Mouse (Mus musculus) heart, embryonic 16.5 days (tissue): ENCODE measurements around the gene Zfp653. TPM values are rescaled to one million over a fixed set of nuclear protein-coding genes. Genes with fewer than 3 reads are reported as not detected.

Experiments
- ATAC-seq: fragments of 200-750 bp; cut with Nextera tagmentation; replicated peaks from 2 replicates; pipeline ENCODE4 v1.8.0; 2017; ENCODE audit warnings: moderate number of reproducible peaks; ENCODE audit not compliant: insufficient read depth, low FRiP score; ENCODE audit errors: extremely low read depth
- H3K27ac ChIP-seq: fragments of 300-500 bp; sonication (generic); 2 replicates; pipeline ENCODE4 v1.5.1; 2014; ENCODE audit warnings: mild to moderate bottlenecking, low read length, control low read depth, moderate library complexity
- H3K27me3 ChIP-seq: fragments of 300-500 bp; sonication (generic); 2 replicates; pipeline ENCODE4 v1.6.1; 2014; ENCODE audit warnings: low read length, mixed read lengths; ENCODE audit not compliant: control insufficient read depth, insufficient read depth
- H3K36me3 ChIP-seq: fragments of 300-500 bp; sonication (generic); 2 replicates; pipeline ENCODE4 v1.6.1; 2014; ENCODE audit not compliant: control insufficient read depth, insufficient read depth
- H3K4me1 ChIP-seq: fragments of 300-500 bp; sonication (generic); 2 replicates; pipeline ENCODE4 v1.6.1; 2014; ENCODE audit warnings: low read length, mixed read lengths; ENCODE audit not compliant: control insufficient read depth, insufficient read depth
- H3K4me2 ChIP-seq: fragments of 300-500 bp; sonication (generic); 2 replicates; pipeline ENCODE4 v1.6.1; 2014; ENCODE audit warnings: low read depth, mild to moderate bottlenecking, control low read depth, low read length
- H3K4me3 ChIP-seq: fragments of 300-500 bp; sonication (generic); 2 replicates; pipeline ENCODE4 v1.5.1; 2014; ENCODE audit warnings: mild to moderate bottlenecking, control low read depth, low read length
- H3K9ac ChIP-seq: fragments of 300-500 bp; sonication (generic); 2 replicates; pipeline ENCODE4 v1.6.1; 2014; ENCODE audit warnings: low read length, control low read depth
- H3K9me3 ChIP-seq: fragments of 300-500 bp; sonication (generic); replicated peaks from 2 replicates; pipeline ENCODE4 v1.6.1; 2016; ENCODE audit warnings: low read length; ENCODE audit not compliant: control insufficient read depth
- whole genome bisulfite sequencing: fragments of 180-500 bp; shearing (Covaris S2); extraction: QIAGEN DNeasy Blood & Tissue Kit; methylation state at CpG from one replicate; pipeline ENCODE4 v1.1.7; 2014; 5-methylcytosine and 5-hydroxymethylcytosine counted together
- polyA plus RNA-seq: library from polyadenylated mRNA; unstranded; fragments of >200 nt; fragmentation: Nextera tagmentation; extraction: Ambion mirVana; gene quantifications from 2 replicates; pipeline ENCODE4 v1.2.1, GENCODE M21; 2015

Gene Zfp653
- polyA plus RNA-seq, 1 experiment from 2014 or later: 10.7 TPM

DNA sequence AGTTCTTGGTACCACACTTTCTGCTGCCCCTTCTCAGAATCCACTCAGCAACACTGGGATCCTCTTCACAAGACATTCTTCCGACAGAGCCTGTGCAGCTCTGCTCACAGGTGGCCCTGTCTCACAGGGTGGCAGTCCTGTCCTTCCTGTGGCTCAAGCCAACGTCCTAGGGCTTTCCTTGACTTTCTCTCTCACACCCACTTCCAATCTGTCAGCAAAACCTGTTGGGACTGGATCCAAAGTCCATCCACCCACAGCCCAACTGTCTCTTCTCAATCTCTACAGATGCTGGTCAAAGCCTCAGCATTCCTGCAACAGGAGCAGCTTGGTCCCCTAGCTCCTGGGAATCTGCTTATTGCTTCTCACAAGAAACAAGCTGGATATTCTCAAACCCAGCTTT, 9.8 kb downstream of the Zfp653 start:
- Histone ChIP-seq H3K27ac (no peak overlapping the region), H3K4me2 (no peak overlapping the region), H3K4me1 (no peaks in the 10 kb centered on the region), H3K36me3 (peaks cover 44% of the 10 kb centered on the region), H3K9me3 (no peaks in the 10 kb centered on the region), H3K9ac (no peak overlapping the region), H3K4me3 (no peak overlapping the region), H3K27me3 (no peaks in the 10 kb centered on the region)
- no peak for ATAC-seq
- 66% methylated on average over 2 of the region's 2 CpGs for WGBS

DNA sequence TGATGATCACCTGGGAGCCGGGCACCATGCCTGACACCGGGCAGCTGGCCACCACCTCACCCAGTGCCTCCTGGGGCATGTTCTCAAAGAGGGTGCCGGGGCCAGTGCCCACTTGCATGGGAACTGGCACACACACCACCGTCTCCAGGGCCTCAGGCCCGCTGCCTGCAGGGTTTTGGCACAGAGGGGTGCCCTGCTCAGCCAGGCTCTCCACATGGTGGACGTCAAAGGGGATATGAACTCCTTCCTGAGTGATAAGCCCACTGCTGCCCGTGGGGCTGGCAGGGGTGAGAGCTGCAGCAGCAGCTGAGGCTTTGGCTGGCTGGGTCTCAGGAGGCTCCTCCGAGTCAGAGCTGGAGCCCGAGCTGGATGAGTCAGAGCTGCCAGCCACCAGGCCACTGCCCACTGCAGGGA, 13.2 kb downstream of the Zfp653 start:
- peaks cover 23% of the 10 kb centered on the region for H3K27me3 ChIP-seq
- 80% methylated on average over 9 of the region's 9 CpGs for WGBS
- no peak overlapping the region for H3K4me3 ChIP-seq
- H3K9ac ChIP-seq: no peak overlapping the region
- peaks cover 5% of the 10 kb centered on the region; the same call in 1 of the 2 replicates for H3K4me1 ChIP-seq
- no peak overlapping the region for H3K4me2 ChIP-seq
- peaks cover 25% of the 10 kb centered on the region for H3K36me3 ChIP-seq
- ATAC-seq: no peak
- H3K27ac ChIP-seq: no peak overlapping the region
- H3K9me3 ChIP-seq: no peaks in the 10 kb centered on the region

DNA sequence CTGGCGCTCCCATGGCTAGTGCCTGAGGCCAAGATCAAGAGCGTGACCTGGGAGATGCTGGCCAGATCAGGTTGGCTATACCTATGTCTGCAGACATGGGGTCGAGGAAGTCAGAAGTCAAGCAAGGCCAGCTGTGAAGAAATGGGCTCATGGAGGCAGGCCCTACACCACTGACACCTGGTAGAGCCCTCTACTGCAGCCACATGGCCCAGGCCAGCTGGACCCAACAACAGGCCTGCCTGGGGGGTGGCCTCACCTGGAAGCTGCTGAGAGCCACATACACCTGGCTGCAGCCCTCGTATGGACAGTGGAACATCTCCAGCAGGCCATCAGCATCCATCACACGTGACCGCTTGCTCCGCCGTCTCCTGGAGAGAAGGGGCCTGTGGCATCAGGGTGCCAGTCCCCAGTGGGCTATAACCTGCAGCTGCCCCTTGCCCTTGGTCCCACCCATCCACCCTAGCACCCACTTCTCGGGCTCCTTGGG, 14.1 kb downstream of the Zfp653 start:
- Histone ChIP-seq H3K4me3 (no peak overlapping the region), H3K27me3 (peaks cover 32% of the 10 kb centered on the region), H3K36me3 (peaks cover 25% of the 10 kb centered on the region), H3K9ac (no peak overlapping the region), H3K4me2 (no peak overlapping the region), H3K27ac (no peak overlapping the region), H3K4me1 (peaks cover 5% of the 10 kb centered on the region; the same call in 1 of the 2 replicates), H3K9me3 (no peaks in the 10 kb centered on the region)
- ATAC-seq: no peak
- 85% methylated on average over 9 of the region's 9 CpGs for WGBS

DNA sequence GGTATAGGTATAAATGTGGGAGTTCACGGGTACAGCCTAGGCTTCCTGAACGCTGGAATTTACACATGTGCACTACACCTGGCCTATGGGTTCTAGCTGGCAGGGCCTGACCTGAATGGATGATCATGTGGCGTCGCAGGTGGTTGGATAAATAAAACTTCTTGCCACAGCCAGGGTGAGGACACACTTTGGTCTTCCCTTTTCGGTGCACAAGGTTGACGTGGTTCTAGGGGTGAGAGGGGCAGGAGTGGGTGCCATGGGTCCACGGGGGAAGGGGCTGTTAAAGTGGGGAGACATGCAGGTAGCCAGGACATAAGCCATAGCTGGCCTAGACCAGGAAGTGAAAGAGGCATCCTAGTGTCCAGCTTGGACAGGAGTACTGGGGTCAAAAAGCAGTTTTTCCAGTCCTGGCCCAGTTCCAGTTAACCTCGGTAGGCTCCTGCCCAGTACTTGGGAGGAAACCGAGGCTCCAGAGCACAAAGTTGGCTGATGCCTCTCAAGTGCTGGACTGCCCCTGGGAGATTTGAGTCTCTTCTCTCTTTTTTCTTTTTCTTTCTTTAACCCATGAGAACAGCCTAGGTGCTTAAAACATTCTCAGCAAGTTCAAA, 14.8 kb downstream of the Zfp653 start:
- Histone ChIP-seq H3K4me1 (peaks cover 8% of the 10 kb centered on the region), H3K4me3 (no peak overlapping the region), H3K27ac (no peak overlapping the region), H3K27me3 (peaks cover 39% of the 10 kb centered on the region), H3K9ac (no peak overlapping the region), H3K36me3 (peaks cover 25% of the 10 kb centered on the region), H3K4me2 (no peak overlapping the region), H3K9me3 (no peaks in the 10 kb centered on the region)
- WGBS: 77% methylated on average over 9 of the region's 9 CpGs
- no peak for ATAC-seq

DNA sequence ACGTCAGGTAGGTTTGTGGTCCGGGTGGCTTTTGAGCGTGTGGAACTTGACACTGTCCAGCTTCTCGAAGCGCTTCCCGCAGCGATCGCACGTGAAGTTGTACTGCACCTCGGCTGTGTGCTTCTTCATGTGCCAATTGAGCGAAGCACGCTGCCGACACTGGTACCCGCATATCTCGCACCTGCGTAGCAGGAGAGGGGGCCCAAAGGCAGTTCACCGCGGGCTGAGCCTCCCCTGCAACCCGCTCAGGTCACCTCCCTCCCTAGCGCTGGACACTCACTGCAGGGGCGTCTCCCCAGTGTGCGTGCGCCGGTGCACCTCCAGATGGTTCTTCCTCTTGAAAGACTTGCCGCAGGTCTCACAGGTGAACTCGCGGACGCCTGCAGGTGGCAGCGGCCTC, 15.5 kb downstream of the Zfp653 start:
- no peak for ATAC-seq
- Histone ChIP-seq H3K27me3 (peaks cover 46% of the 10 kb centered on the region), H3K27ac (no peak overlapping the region), H3K9me3 (no peaks in the 10 kb centered on the region), H3K4me2 (no peak overlapping the region), H3K9ac (no peak overlapping the region), H3K36me3 (peaks cover 25% of the 10 kb centered on the region), H3K4me3 (no peak overlapping the region), H3K4me1 (peaks cover 10% of the 10 kb centered on the region)
- 34% methylated on average over 29 of the region's 29 CpGs for WGBS

DNA sequence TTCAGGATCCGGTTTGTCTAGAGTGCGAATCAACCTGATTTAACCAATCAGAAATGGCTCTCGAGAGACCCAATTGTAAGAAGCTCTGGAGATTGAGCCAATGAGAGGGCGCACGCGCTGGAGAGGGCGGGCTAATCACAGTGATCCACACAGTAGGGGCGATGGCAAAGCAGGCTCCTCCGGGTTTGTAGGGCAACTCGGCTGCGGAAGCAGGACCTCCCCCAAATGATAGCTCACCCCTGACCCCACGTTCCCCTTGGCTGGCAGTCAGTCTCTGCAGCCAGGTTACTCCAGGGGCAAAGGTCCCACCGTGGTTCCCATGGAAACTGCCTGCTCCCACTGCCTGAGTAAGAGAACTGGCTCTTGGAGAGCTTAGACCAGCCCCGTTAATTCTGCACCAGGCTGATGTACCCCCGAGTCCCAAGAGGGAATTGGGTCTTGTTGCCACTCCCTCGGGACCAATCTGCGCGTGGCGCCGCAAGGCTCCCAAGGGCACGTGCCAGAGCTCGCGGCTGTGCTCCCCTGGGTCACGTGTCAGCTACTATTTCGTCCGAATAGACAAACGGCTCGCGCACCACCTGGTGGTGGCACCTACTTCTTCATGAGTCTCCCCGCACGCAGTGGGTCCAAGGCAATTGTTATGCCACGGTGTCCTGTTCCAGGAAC, 16.6 kb downstream of the Zfp653 start:
- H3K27me3 ChIP-seq: peaks cover 58% of the 10 kb centered on the region
- H3K4me3 ChIP-seq: no peak overlapping the region
- H3K9me3 ChIP-seq: no peaks in the 10 kb centered on the region
- no peak overlapping the region for H3K27ac ChIP-seq
- peaks cover 15% of the 10 kb centered on the region for H3K4me1 ChIP-seq
- peak overlapping the region; percentile 24 for H3K4me2 ChIP-seq
- no peak overlapping the region for H3K9ac ChIP-seq
- ATAC-seq: no peak
- 3% methylated on average over 32 of the region's 32 CpGs for WGBS
- peaks cover 22% of the 10 kb centered on the region for H3K36me3 ChIP-seq

DNA sequence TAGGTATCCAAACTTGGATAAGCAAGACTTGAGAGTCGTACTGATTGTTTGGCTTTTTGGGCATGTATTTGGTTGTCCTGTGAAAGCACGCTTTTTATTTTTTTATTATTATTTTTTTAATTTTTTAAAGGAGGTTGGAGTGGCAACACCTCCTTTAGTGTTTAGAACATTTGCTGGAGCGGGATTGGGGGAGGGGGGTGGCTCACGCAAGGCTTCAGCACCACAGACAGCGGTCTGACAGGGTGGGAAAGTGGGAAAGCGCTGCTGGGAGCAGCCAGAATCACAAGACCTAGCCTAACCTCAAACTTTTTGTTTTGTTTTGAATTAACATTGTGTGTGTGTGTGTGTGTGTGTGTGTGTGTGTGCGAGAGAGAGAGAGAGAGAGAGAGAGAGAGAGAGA, 17.5 kb downstream of the Zfp653 start:
- no peak for ATAC-seq
- peaks cover 66% of the 10 kb centered on the region for H3K27me3 ChIP-seq

DNA sequence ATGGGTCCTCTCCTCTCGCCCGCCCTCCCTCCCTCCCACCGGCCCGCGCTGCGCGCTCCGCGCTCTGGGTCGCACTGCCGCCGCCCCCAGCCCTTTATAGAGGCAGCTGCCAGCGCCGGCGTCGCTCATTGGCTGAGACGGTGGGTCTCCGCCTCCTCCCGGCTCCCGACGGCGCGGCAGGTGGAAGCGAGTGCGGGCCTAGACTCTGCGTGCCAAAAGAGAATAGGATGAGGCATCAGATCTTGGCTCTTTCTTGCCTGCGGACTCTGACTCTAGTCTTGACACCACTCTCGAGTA, 19.3 kb downstream of the Zfp653 start, which contains the start of gene Elavl3:
Gene Elavl3, minus strand, starts transcription at position 66 of the 297 bp plus-strand sequence.
- no peak for ATAC-seq
- peak within 1 kb of the TSS; percentile 51 for H3K4me3 ChIP-seq
- H3K9ac ChIP-seq: peak within 1 kb of the TSS; percentile 56
- 2% methylated on average over 21 of the region's 28 CpGs for WGBS
- H3K9me3 ChIP-seq: no peaks in the 10 kb centered on the region
- no peak within 1 kb of the TSS for H3K27ac ChIP-seq
- peaks cover 15% of the 10 kb centered on the region for H3K4me1 ChIP-seq
- no peaks in the 10 kb centered on the region for H3K36me3 ChIP-seq
- H3K27me3 ChIP-seq: peaks cover 68% of the 10 kb centered on the region
- peak within 1 kb of the TSS; percentile 76 for H3K4me2 ChIP-seq

More for the DNA sequence above, 17.5 kb downstream of the Zfp653 start:
- Histone ChIP-seq H3K36me3 (peaks cover 17% of the 10 kb centered on the region), H3K4me3 (no peak overlapping the region), H3K9me3 (no peaks in the 10 kb centered on the region), H3K27ac (no peak overlapping the region), H3K4me2 (no peak overlapping the region), H3K9ac (no peak overlapping the region), H3K4me1 (peaks cover 15% of the 10 kb centered on the region)
- 19% methylated on average over 7 of the region's 7 CpGs for WGBS

DNA sequence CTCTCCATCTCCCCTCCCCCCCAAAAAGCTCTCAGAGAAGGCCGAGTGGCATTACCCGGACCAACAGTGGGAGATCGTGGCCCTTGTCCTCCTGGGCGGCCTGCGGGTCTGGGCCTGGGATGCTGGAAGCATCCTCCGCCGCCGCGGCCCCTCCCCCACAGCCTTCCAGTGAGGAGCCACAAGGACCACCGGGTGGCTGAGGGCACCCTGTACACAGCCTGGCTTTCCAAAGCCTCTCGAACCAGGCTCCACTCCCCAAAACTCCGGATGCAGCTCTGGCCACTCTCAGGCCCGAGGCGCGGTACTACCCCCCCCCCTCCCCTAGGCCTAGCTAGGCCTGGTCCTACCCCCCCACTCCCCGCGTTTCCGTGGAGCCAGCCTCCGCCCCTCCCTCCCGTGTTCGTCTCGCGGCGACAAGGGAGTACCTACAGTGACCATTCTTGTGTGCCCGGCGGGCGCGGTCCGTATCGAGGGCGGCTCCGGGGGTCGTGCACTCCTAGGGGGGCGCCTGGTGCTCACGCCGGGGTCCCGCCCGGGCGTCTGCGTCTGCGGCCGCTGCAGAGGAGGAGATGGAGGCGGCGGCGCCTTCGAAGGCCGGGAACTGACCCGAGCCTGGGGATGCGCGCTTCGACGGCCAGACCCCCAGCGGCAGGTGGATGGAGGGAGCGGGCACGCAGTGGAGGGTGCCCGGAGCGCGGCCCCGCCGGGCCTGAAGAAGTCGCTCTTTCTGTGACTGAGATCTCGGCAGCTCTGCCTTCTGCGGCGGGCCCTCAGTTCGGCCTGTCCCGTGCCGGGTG, 19.8 kb downstream of the Zfp653 start:
- 2% methylated on average over 58 of the region's 67 CpGs for WGBS
- H3K27ac ChIP-seq: no peak overlapping the region
- no peaks in the 10 kb centered on the region for H3K36me3 ChIP-seq
- H3K4me1 ChIP-seq: peaks cover 15% of the 10 kb centered on the region
- H3K4me2 ChIP-seq: peak overlapping the region; percentile 76
- H3K27me3 ChIP-seq: peaks cover 68% of the 10 kb centered on the region
- H3K9me3 ChIP-seq: no peaks in the 10 kb centered on the region
- no peak overlapping the region for H3K9ac ChIP-seq
- peak overlapping the region; percentile 51 for H3K4me3 ChIP-seq
- no peak for ATAC-seq
